Mouse (Mus musculus) lung, embryonic 15.5 days (tissue): ENCODE measurements around the gene Col5a2. TPM values are rescaled to one million over a fixed set of nuclear protein-coding genes. Genes with fewer than 3 reads are reported as not detected.

ENCODE experiments used
- ATAC-seq: fragments of 200-750 bp; cut with Nextera tagmentation; 2 replicates; pipeline ENCODE4 v1.8.0; 2017; ENCODE audit warnings: moderate number of reproducible peaks, borderline replicate concordance; ENCODE audit not compliant: low FRiP score, low TSS enrichment; ENCODE audit errors: extremely low read depth
- H3K27ac ChIP-seq: fragments of 300-500 bp; sonication (generic); 2 replicates; pipeline ENCODE4 v1.5.1; 2015; ENCODE audit warnings: moderate library complexity, mild to moderate bottlenecking, inconsistent platforms
- H3K27me3 ChIP-seq: fragments of 300-500 bp; sonication (generic); 2 replicates; pipeline ENCODE4 v1.6.1; 2015; ENCODE audit warnings: inconsistent platforms
- H3K36me3 ChIP-seq: fragments of 300-500 bp; sonication (generic); 2 replicates; pipeline ENCODE4 v1.6.1; 2015; ENCODE audit warnings: inconsistent platforms
- H3K4me1 ChIP-seq: fragments of 300-500 bp; sonication (generic); 2 replicates; pipeline ENCODE4 v1.6.1; 2015; ENCODE audit warnings: inconsistent platforms
- H3K4me2 ChIP-seq: fragments of 300-500 bp; sonication (generic); 2 replicates; pipeline ENCODE4 v1.6.1; 2015; ENCODE audit warnings: inconsistent platforms, mild to moderate bottlenecking, moderate library complexity
- H3K4me3 ChIP-seq: fragments of 300-500 bp; sonication (generic); 2 replicates; pipeline ENCODE4 v1.5.1; 2015; ENCODE audit warnings: mild to moderate bottlenecking, inconsistent platforms
- H3K9ac ChIP-seq: fragments of 300-500 bp; sonication (generic); 2 replicates; pipeline ENCODE4 v1.6.1; 2015; ENCODE audit warnings: inconsistent platforms
- H3K9me3 ChIP-seq: fragments of 300-500 bp; sonication (generic); 2 replicates; pipeline ENCODE4 v1.6.1; 2016; ENCODE audit warnings: inconsistent platforms
- WGBS: fragments of 180-500 bp; shearing (Covaris S2); methylation state at CpG from one replicate; pipeline ENCODE4 v1.1.7; 2015; 5-methylcytosine and 5-hydroxymethylcytosine counted together
- polyA plus RNA-seq: library from polyadenylated mRNA; unstranded; fragments of >200 nt; fragmentation: Nextera tagmentation; extraction: Ambion mirVana; gene quantifications from 2 replicates; pipeline ENCODE4 v1.2.1, GENCODE M21; 2015

Gene Col5a2
- polyA plus RNA-seq, 1 experiment from 2014 or later: 85.9 TPM

GRCm38 (mm10) chr1:45423915-45424314, 79.2 kb downstream of the Col5a2 start:
- WGBS: 75% methylated on average over 5 of the region's 5 CpGs
- Histone ChIP-seq H3K4me1 (no peaks in the 10 kb centered on the region), H3K4me3 (no peak overlapping the region), H3K9ac (no peak overlapping the region), H3K27me3 (no peaks in the 10 kb centered on the region), H3K4me2 (no peak overlapping the region), H3K9me3 (no peaks in the 10 kb centered on the region), H3K36me3 (peaks cover 14% of the 10 kb centered on the region), H3K27ac (no peak overlapping the region)
- no peak for ATAC-seq

GRCm38 (mm10) chr1:45420554-45420953, 82.5 kb downstream of the Col5a2 start:
- Histone ChIP-seq H3K4me3 (no peak overlapping the region), H3K27me3 (no peaks in the 10 kb centered on the region), H3K9ac (no peak overlapping the region), H3K36me3 (peaks cover 14% of the 10 kb centered on the region), H3K9me3 (no peaks in the 10 kb centered on the region), H3K4me1 (no peaks in the 10 kb centered on the region), H3K4me2 (no peak overlapping the region), H3K27ac (no peak overlapping the region)
- ATAC-seq: no peak

DNA sequence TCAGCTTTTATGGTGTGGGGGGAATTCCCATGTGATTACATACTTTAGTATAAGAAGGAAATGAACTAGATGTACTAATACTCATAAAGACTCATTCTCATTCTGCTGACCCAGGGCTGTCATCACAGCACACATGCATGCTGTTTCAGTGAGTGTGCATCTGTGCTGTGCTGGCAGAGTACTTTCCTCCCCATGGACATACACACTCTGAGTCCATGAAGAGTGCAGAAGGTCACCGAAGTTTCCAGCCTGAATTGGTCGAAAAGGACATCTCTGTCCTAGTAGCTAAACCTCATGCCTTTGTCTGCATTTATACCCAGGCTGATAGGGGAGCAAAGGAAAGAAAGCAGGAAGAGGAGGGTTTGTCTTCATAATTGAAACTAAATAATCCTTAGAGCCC, 83.2 kb downstream of the Col5a2 start:
- Histone ChIP-seq H3K9me3 (no peaks in the 10 kb centered on the region), H3K36me3 (peaks cover 14% of the 10 kb centered on the region), H3K4me1 (no peaks in the 10 kb centered on the region), H3K27ac (no peak overlapping the region), H3K4me2 (no peak overlapping the region), H3K27me3 (no peaks in the 10 kb centered on the region), H3K9ac (no peak overlapping the region), H3K4me3 (no peak overlapping the region)
- WGBS: 62% methylated on average over 2 of the region's 2 CpGs
- no peak for ATAC-seq

- no peaks in the 10 kb centered on the region for H3K36me3 ChIP-seq
- WGBS: 60% methylated on average over 2 of the region's 2 CpGs
- no peak overlapping the region for H3K9ac ChIP-seq
These were observed 121.2 kb downstream of the Col5a2 start for GRCm38 (mm10) chr1:45381866-45382265.

GRCm38 (mm10) chr1:45379992-45380690, 122.9 kb downstream of the Col5a2 start:
- Histone ChIP-seq H3K36me3 (peaks cover 10% of the 10 kb centered on the region), H3K9ac (no peak overlapping the region), H3K27ac (peak overlapping the region; percentile 76), H3K4me2 (no peak overlapping the region), H3K4me1 (0 out of 2 replicates have a peak, but pooled peaks cover 3% of the 10 kb centered on the region), H3K4me3 (no peak overlapping the region), H3K9me3 (no peaks in the 10 kb centered on the region), H3K27me3 (no peaks in the 10 kb centered on the region)
- ATAC-seq: peak; percentile 94
- 40% methylated on average over 7 of the region's 7 CpGs for WGBS

More at GRCm38 (mm10) chr1:45381866-45382265, 121.2 kb downstream of the Col5a2 start:
- H3K27me3 ChIP-seq: no peaks in the 10 kb centered on the region
- peak overlapping the region; percentile 37; the same call in 1 of the 2 replicates for H3K27ac ChIP-seq
- H3K9me3 ChIP-seq: no peaks in the 10 kb centered on the region
- H3K4me3 ChIP-seq: no peak overlapping the region
- no peak for ATAC-seq
- H3K4me1 ChIP-seq: 0 out of 2 replicates have a peak, but pooled peaks cover 3% of the 10 kb centered on the region
- no peak overlapping the region for H3K4me2 ChIP-seq

DNA sequence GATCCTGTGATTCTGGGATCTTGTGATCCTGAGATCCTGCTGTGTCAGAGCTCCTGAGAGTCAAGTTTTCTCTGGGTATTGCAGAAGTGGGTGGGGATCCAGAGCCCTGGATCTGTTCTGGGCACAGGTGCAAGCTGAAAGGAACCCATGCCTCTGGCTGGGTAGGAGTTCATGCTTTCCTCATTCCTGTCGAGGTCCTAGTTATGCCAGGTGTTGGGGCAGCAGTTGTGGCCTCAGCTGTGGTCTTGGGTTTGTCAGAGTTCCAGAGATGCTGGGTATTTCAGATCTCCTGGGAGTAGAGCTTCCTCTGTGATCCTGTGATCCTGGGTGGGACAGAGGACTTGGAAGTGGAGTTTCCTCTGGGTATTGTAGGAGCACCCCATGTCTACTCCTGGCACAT, 137.7 kb downstream of the Col5a2 start:
- H3K36me3 ChIP-seq: peaks cover 12% of the 10 kb centered on the region; the same call in 1 of the 2 replicates
- no peaks in the 10 kb centered on the region for H3K4me1 ChIP-seq
- no peak overlapping the region for H3K4me2 ChIP-seq
- H3K4me3 ChIP-seq: no peak overlapping the region
- no peaks in the 10 kb centered on the region for H3K27me3 ChIP-seq
- no peak overlapping the region for H3K27ac ChIP-seq
- H3K9me3 ChIP-seq: no peaks in the 10 kb centered on the region
- ATAC-seq: no peak
- H3K9ac ChIP-seq: no peak overlapping the region
- WGBS: 83% methylated on average over 1 of the region's 1 CpGs

DNA sequence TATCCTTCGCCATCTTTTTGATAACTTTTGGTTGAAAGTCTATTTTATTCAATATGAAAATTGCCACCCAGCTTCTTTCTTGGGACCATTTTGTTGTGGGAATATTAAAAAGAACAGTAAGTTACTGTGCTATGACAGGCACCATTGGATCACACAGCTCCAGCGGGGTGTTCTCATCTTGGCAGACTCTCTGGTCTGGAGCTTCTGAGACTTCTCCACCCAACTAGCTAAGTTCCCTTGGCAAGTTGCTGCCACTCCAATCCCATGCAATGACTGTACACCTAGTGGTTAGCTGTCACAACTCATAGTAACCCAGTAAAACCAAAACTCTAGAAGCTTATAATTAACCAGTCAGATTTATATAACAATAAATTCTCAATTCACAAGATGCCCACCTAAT, 139.8 kb downstream of the Col5a2 start:
- WGBS: 96% methylated on average over 2 of the region's 2 CpGs
- no peaks in the 10 kb centered on the region for H3K4me1 ChIP-seq
- H3K27ac ChIP-seq: no peak overlapping the region
- ATAC-seq: no peak
- no peak overlapping the region for H3K9ac ChIP-seq
- no peaks in the 10 kb centered on the region for H3K9me3 ChIP-seq
- H3K36me3 ChIP-seq: peaks cover 9% of the 10 kb centered on the region; the same call in 1 of the 2 replicates
- no peaks in the 10 kb centered on the region for H3K27me3 ChIP-seq
- H3K4me3 ChIP-seq: no peak overlapping the region
- H3K4me2 ChIP-seq: no peak overlapping the region

DNA sequence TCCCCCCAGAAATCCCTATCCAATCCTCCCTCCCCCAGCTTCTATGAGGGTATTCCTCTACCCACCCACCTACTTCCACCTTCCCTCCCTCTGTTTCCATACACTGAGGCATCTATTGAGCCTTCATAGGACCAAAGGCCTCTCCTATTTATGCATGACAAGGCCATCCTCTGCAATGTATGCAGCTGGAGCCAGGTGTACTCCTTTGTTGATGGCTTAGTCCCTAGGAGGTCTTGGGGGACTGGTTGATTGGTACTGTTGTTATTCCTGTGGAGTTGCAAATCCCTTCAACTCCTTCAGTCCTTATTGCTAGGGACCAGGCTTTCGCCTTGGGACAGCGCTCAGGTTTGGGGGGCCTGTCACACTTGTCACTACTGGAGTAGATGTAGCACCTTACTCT, 143.4 kb downstream of the Col5a2 start:
- no peak overlapping the region for H3K9ac ChIP-seq
- H3K4me2 ChIP-seq: no peak overlapping the region
- ATAC-seq: no peak
- H3K4me3 ChIP-seq: no peak overlapping the region
- no peaks in the 10 kb centered on the region for H3K27me3 ChIP-seq
- no peak overlapping the region for H3K27ac ChIP-seq
- H3K9me3 ChIP-seq: no peaks in the 10 kb centered on the region
- H3K36me3 ChIP-seq: no peaks in the 10 kb centered on the region
- WGBS: 87% methylated on average over 2 of the region's 2 CpGs
- no peaks in the 10 kb centered on the region for H3K4me1 ChIP-seq

GRCm38 (mm10) chr1:45359147-45359546, 143.9 kb downstream of the Col5a2 start:
- no peaks in the 10 kb centered on the region for H3K36me3 ChIP-seq
- WGBS: 65% methylated on average over 2 of the region's 2 CpGs
- no peak overlapping the region for H3K4me2 ChIP-seq

DNA sequence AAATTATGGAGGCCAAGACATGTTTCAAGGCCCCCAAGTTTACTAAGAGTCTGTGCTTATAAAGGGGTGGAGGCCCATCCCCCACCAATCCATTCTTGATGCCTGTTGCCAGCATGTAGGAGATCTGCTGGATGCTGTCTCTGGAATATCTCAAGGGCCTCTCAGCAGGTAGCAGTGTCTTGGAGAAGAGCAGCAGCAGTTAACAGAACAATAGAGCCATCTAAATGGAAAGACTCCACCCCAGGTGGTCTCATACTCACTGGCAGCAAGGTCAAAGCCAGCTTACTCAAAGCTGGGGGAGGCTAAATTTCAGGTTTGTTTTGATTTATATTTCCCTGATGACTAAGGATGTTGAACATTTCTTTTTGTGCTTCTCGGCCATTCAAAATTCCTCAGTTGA, 145.1 kb downstream of the Col5a2 start:
- no peak overlapping the region for H3K9ac ChIP-seq
- no peaks in the 10 kb centered on the region for H3K36me3 ChIP-seq
- WGBS: 83% methylated on average over 1 of the region's 1 CpGs
- ATAC-seq: no peak
- no peak overlapping the region for H3K27ac ChIP-seq
- no peak overlapping the region for H3K4me2 ChIP-seq
- H3K4me3 ChIP-seq: no peak overlapping the region
- no peaks in the 10 kb centered on the region for H3K9me3 ChIP-seq
- H3K4me1 ChIP-seq: no peaks in the 10 kb centered on the region
- no peaks in the 10 kb centered on the region for H3K27me3 ChIP-seq

More at GRCm38 (mm10) chr1:45359147-45359546, 143.9 kb downstream of the Col5a2 start:
- no peak for ATAC-seq
- Histone ChIP-seq H3K9ac (no peak overlapping the region), H3K27ac (no peak overlapping the region), H3K27me3 (no peaks in the 10 kb centered on the region), H3K4me1 (no peaks in the 10 kb centered on the region), H3K9me3 (no peaks in the 10 kb centered on the region), H3K4me3 (no peak overlapping the region)

DNA sequence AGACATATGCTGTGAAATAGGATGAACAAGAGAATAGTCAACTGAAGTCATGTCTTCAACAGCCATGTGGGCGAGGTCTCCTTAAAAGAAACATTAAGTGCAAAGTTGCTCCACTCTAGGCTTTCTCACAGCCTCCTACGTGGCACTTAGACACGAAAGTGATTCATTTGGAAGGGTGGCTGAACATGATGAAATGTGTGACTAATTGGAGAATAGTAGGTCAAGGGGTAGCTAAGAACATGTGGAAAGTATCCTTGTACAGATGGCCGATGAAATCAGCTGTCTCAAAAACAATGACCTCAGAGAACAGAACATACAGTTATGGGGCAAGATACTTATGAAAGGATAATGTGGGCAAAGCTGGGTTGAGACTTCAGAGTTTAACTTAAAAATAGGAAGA, 147.1 kb downstream of the Col5a2 start:
- no peaks in the 10 kb centered on the region for H3K9me3 ChIP-seq
- no peak overlapping the region for H3K27ac ChIP-seq
- H3K4me3 ChIP-seq: no peak overlapping the region
- H3K4me1 ChIP-seq: no peaks in the 10 kb centered on the region
- H3K27me3 ChIP-seq: no peaks in the 10 kb centered on the region
- no peak overlapping the region for H3K9ac ChIP-seq
- WGBS: 67% methylated on average over 4 of the region's 4 CpGs
- H3K4me2 ChIP-seq: no peak overlapping the region
- ATAC-seq: no peak
- H3K36me3 ChIP-seq: no peaks in the 10 kb centered on the region

- no peaks in the 10 kb centered on the region for H3K9me3 ChIP-seq
- no peak overlapping the region for H3K9ac ChIP-seq
- H3K36me3 ChIP-seq: peaks cover 28% of the 10 kb centered on the region
- WGBS: 93% methylated on average over 1 of the region's 1 CpGs
- H3K4me3 ChIP-seq: no peak overlapping the region
- H3K4me1 ChIP-seq: no peaks in the 10 kb centered on the region
- no peaks in the 10 kb centered on the region for H3K27me3 ChIP-seq
- no peak overlapping the region for H3K27ac ChIP-seq
- no peak for ATAC-seq
- H3K4me2 ChIP-seq: no peak overlapping the region
These were observed 173.9 kb downstream of the Col5a2 start for GRCm38 (mm10) chr1:45329149-45329548.
